Mouse (Mus musculus): ENCODE data around the gene Tmem231. TPM values are rescaled to one million over a fixed set of nuclear protein-coding genes. Genes with fewer than 3 reads are reported as not detected.
A peak's percentile ranks its signal among the peaks of the same experiment; 100 is the strongest.
"Not testable (repeated sequence)": the region's sequence is repeated elsewhere in the genome, so short reads cannot be mapped to it uniquely, and the experiment has no call there.

The Tmem231 gene
- polyA plus RNA-seq, 1 experiment from 2014 or later = 12.8 TPM

DNA sequence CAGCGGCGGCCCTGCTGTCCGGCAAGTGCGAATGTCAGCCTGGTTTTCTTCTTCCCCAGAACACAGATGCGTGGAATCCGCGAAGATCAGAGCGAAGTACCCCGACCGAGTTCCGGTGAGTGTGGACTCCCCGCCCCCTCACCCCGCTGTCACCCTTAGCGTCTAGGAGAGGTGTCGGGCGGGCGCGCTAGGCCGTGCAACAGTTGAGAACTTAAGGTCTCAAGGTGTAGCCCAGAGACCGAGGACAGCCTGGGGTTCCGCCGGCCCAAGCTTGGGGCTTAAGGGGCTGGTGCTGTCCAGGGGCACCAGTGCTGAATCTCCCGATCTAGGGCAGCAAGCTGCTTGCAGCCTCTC is 7.4 kb upstream of the Tmem231 start:
- ATAC-seq (replicated peaks; ENCODE audit: low FRiP score, low TSS enrichment, low read depth) = peak; percentile 12; the same call in 1 of the 2 replicates
- Histone ChIP-seq H3K27me3 (replicated peaks; ENCODE audit: control insufficient read depth, insufficient read depth, low read length) (no peaks in the 10 kb centered on the region), H3K9ac (ENCODE audit: low read length) (peak overlapping the region; percentile 67), H3K4me1 (replicated peaks; ENCODE audit: control insufficient read depth, insufficient read depth, low read length) (peaks cover 6% of the 10 kb centered on the region; the same call in 1 of the 2 replicates), H3K9me3 (ENCODE audit: control insufficient read depth, low read length) (no peaks in the 10 kb centered on the region), H3K36me3 (ENCODE audit: control insufficient read depth, insufficient read depth, low read length) (peaks cover 37% of the 10 kb centered on the region), H3K27ac (ENCODE audit: low read depth) (peak overlapping the region; percentile 69), H3K4me3 (ENCODE audit: low read depth, low read length) (peak overlapping the region; percentile 98), H3K4me2 (ENCODE audit: low read length) (peak overlapping the region; percentile 69)
- DNase-seq (ENCODE audit: low spot score) = peak; percentile 75
- WGBS = under 1% methylated on average over 23 of the region's 23 CpGs

DNA sequence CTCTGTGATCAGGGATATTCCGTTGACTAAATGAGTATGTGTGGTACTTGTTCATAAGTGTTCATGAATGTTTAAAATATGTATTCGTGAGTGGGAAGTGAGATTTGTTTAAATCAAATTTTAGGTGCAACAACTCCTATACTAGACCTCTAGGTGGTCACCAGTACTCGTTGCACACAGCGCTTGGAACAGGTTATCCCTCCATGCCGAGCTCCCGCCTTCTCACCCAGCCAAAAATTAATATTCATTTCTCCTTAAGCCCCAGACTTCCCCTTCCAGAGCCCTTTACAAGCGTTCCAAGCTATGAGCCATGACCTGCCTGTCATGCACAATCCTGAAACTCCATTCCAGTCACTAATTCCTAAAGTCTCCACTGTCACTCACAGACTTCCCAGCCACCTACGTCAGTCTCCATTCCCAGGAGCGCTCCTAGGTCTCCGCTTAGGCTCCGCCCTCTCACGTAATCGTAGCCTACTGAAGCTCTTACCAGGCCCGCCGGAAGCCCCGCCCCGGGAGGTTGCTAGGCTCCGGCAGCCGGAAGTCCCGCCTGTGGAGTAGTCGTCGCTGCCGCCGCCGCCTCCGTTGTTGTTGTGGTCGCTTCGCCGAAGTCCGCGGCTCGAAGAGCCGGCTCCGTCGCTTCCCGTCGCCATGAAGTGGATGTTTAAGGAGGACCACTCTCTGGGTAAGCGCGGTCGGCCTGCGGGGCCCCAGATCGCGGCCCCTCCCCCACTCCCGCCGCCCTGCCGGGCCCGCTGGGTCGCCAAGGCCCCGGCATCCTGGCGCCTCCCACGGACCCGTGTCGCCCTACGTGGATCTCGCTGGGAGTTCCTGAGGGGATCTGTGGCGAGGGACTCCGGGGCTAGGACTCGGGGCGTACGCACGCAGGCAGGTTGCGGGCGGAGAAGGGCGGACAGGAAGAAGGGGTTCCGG is 6.8 kb upstream of the Tmem231 start, which contains the start of gene Gabarapl2:
Gene Gabarapl2 (plus strand): TSS at position 533 of the 930 bp plus-strand sequence.
- peak within 1 kb of the TSS; percentile 69 for H3K27ac ChIP-seq (ENCODE audit: low read depth)
- WGBS = under 1% methylated on average over 65 of the region's 65 CpGs
- H3K36me3 ChIP-seq (ENCODE audit: control insufficient read depth, insufficient read depth, low read length) = peaks cover 30% of the 10 kb centered on the region
- ATAC-seq (replicated peaks; ENCODE audit: low FRiP score, low TSS enrichment, low read depth) (peak; percentile 97), DNase-seq (ENCODE audit: low spot score) (peak; percentile 93)
- H3K27me3 ChIP-seq (replicated peaks; ENCODE audit: control insufficient read depth, insufficient read depth, low read length) = no peaks in the 10 kb centered on the region
- peak within 1 kb of the TSS; percentile 98 for H3K4me3 ChIP-seq (ENCODE audit: low read depth, low read length)
- peak within 1 kb of the TSS; percentile 69 for H3K4me2 ChIP-seq (ENCODE audit: low read length)
- H3K9me3 ChIP-seq (ENCODE audit: control insufficient read depth, low read length) = no peaks in the 10 kb centered on the region
- H3K9ac ChIP-seq (ENCODE audit: low read length) = peak within 1 kb of the TSS; percentile 67
- peaks cover 6% of the 10 kb centered on the region; the same call in 1 of the 2 replicates for H3K4me1 ChIP-seq (replicated peaks; ENCODE audit: control insufficient read depth, insufficient read depth, low read length)

- Histone ChIP-seq H3K9me3 (ENCODE audit: control insufficient read depth, low read length) (no peaks in the 10 kb centered on the region), H3K4me3 (ENCODE audit: low read depth, low read length) (peak overlapping the region; percentile 98), H3K4me1 (replicated peaks; ENCODE audit: control insufficient read depth, insufficient read depth, low read length) (peaks cover 6% of the 10 kb centered on the region; the same call in 1 of the 2 replicates), H3K27ac (ENCODE audit: low read depth) (peak overlapping the region; percentile 34; the same call in 1 of the 2 replicates), H3K27me3 (replicated peaks; ENCODE audit: control insufficient read depth, insufficient read depth, low read length) (no peaks in the 10 kb centered on the region), H3K4me2 (ENCODE audit: low read length) (peak overlapping the region; percentile 69), H3K36me3 (ENCODE audit: control insufficient read depth, insufficient read depth, low read length) (peaks cover 24% of the 10 kb centered on the region), H3K9ac (ENCODE audit: low read length) (peak overlapping the region; percentile 34)
- DNase-seq (ENCODE audit: low spot score) (peak; percentile 76), ATAC-seq (replicated peaks; ENCODE audit: low FRiP score, low TSS enrichment, low read depth) (peak; percentile 86)
- WGBS = 5% methylated on average over 10 of the region's 10 CpGs
Observed at GRCm38 (mm10) chr8:111939516-111940142, 5.9 kb upstream of the Tmem231 start.

DNA sequence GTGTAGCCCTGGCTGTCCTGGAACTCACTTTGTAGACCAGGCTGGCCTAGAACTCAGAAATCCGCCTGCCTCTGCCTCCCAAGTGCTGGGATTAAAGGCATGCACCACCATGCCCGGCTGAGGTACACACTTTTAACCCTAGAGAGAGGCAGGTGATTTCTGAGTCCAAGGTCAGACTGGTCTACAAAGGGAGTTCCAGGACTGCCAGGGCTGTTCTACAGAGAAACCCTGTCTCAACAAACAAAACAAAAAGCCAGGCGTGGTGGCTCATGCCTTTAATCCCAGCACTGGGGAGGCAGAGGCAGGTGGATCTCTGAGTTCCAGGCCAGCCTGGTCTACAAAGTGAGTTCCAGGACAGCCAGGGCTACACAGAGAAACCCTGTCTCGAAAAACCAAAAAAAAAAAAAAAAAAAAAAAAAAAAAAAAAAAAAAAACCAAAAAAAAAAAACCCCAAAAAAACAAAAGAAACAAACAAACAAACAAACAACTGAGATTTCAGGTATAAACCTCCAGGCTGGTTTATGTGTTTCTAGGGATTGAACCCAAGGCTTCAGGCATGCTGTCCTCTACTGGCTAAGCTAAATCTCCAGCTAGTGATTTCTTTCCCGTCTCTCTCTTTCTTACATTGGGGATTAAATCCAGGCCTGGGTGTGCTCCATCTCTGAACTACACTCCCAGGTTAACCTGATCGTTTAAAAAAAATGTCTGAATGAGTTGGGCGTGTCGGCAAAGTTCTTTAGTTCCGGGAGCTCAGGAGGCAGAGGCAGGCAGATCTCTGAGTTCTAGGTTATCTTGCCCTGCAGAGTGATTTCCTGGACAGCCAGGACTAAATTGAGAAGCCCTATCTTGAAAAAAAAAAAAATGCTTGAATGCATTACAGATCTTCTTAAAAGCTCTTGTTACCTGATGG is 4.7 kb upstream of the Tmem231 start:
- not testable (repeated sequence) for H3K27me3 ChIP-seq (replicated peaks; ENCODE audit: control insufficient read depth, insufficient read depth, low read length); H3K4me1 ChIP-seq (replicated peaks; ENCODE audit: control insufficient read depth, insufficient read depth, low read length); H3K4me2 ChIP-seq (ENCODE audit: low read length); DNase-seq (ENCODE audit: low spot score); H3K27ac ChIP-seq (ENCODE audit: low read depth); H3K9ac ChIP-seq (ENCODE audit: low read length); ATAC-seq (replicated peaks; ENCODE audit: low FRiP score, low TSS enrichment, low read depth); H3K9me3 ChIP-seq (ENCODE audit: control insufficient read depth, low read length); H3K4me3 ChIP-seq (ENCODE audit: low read depth, low read length)
- H3K36me3 ChIP-seq (ENCODE audit: control insufficient read depth, insufficient read depth, low read length) = peaks cover 11% of the 10 kb centered on the region; the same call in 1 of the 2 replicates
- WGBS = 91% methylated on average over 8 of the region's 9 CpGs

GRCm38 (mm10) chr8:111937184-111937583 is 3.5 kb upstream of the Tmem231 start:
- H3K27ac ChIP-seq (ENCODE audit: low read depth) = no peak overlapping the region
- no peak overlapping the region for H3K4me3 ChIP-seq (ENCODE audit: low read depth, low read length)
- peaks cover 3% of the 10 kb centered on the region; the same call in 1 of the 2 replicates for H3K36me3 ChIP-seq (ENCODE audit: control insufficient read depth, insufficient read depth, low read length)
- no peaks in the 10 kb centered on the region for H3K27me3 ChIP-seq (replicated peaks; ENCODE audit: control insufficient read depth, insufficient read depth, low read length)
- H3K4me2 ChIP-seq (ENCODE audit: low read length) = no peak overlapping the region
- WGBS = 73% methylated on average over 3 of the region's 3 CpGs
- ATAC-seq (replicated peaks; ENCODE audit: low FRiP score, low TSS enrichment, low read depth) (no peak), DNase-seq (ENCODE audit: low spot score) (no peak)
- no peaks in the 10 kb centered on the region for H3K9me3 ChIP-seq (ENCODE audit: control insufficient read depth, low read length)
- peaks cover 11% of the 10 kb centered on the region for H3K4me1 ChIP-seq (replicated peaks; ENCODE audit: control insufficient read depth, insufficient read depth, low read length)
- no peak overlapping the region for H3K9ac ChIP-seq (ENCODE audit: low read length)

- DNase-seq (ENCODE audit: low spot score) (no peak), ATAC-seq (replicated peaks; ENCODE audit: low FRiP score, low TSS enrichment, low read depth) (no peak; the same call in 1 of the 2 replicates)
- no peak overlapping the region for H3K4me3 ChIP-seq (ENCODE audit: low read depth, low read length)
- peaks cover 10% of the 10 kb centered on the region for H3K4me1 ChIP-seq (replicated peaks; ENCODE audit: control insufficient read depth, insufficient read depth, low read length)
- no peak overlapping the region for H3K27ac ChIP-seq (ENCODE audit: low read depth)
- H3K4me2 ChIP-seq (ENCODE audit: low read length) = peak overlapping the region; percentile 87
- H3K9ac ChIP-seq (ENCODE audit: low read length) = no peak overlapping the region
- no peaks in the 10 kb centered on the region for H3K36me3 ChIP-seq (ENCODE audit: control insufficient read depth, insufficient read depth, low read length)
- WGBS = 89% methylated on average over 2 of the region's 2 CpGs
- no peaks in the 10 kb centered on the region for H3K9me3 ChIP-seq (ENCODE audit: control insufficient read depth, low read length)
- H3K27me3 ChIP-seq (replicated peaks; ENCODE audit: control insufficient read depth, insufficient read depth, low read length) = no peaks in the 10 kb centered on the region
Observed at GRCm38 (mm10) chr8:111934201-111934600, 520 bp upstream of the Tmem231 start.

DNA sequence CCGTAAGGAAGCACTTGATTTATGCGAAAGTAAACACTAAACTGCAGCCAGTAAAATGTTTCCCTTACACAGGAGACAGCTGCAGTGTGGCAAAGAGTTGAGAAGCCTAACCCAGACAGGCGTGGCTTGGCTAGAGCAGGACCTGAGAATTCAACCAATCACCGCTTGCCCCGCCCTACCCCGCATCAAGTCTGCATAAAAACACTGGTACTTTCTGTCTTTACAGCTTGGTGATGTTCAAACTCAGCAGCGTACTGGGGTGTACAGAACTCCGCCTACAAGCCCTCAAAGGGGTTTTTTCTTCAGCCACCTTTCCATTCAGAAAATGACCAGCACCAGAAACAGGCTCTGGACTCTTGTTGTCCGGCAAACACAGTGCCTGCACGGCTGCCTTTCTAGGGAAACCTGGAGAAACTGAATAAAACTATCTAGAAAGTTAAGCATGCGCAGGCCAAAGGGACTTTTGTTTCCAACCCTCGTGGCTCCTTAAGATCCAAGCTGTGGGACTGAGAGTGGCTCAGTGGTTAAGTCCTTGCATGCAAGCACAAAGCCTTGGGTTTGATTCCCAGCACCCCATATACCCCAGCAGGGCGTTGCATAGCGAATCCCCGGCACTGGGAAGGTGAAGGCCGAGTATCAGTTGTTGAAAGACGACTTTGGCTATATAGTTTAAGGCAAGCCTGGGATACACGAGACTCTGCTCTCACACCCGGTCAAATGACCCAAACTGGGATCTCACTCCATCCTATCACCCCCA is 923 bp downstream of the Tmem231 start:
- Histone ChIP-seq H3K4me1 (replicated peaks; ENCODE audit: control insufficient read depth, insufficient read depth, low read length) (peaks cover 10% of the 10 kb centered on the region), H3K9me3 (ENCODE audit: control insufficient read depth, low read length) (no peaks in the 10 kb centered on the region), H3K9ac (ENCODE audit: low read length) (peak overlapping the region; percentile 57; the same call in 1 of the 2 replicates), H3K27ac (ENCODE audit: low read depth) (peak overlapping the region; percentile 69; the same call in 1 of the 2 replicates), H3K36me3 (ENCODE audit: control insufficient read depth, insufficient read depth, low read length) (no peaks in the 10 kb centered on the region), H3K4me2 (ENCODE audit: low read length) (peak overlapping the region; percentile 87), H3K27me3 (replicated peaks; ENCODE audit: control insufficient read depth, insufficient read depth, low read length) (no peaks in the 10 kb centered on the region), H3K4me3 (ENCODE audit: low read depth, low read length) (peak overlapping the region; percentile 63)
- ATAC-seq (replicated peaks; ENCODE audit: low FRiP score, low TSS enrichment, low read depth) = peak; percentile 52; the same call in 1 of the 2 replicates
- WGBS = 30% methylated on average over 19 of the region's 19 CpGs
- peak; percentile 67 for DNase-seq (ENCODE audit: low spot score)
